Comparison of ENCODE assay signal across 17 mouse cellular contexts in the genomic region with DNA sequence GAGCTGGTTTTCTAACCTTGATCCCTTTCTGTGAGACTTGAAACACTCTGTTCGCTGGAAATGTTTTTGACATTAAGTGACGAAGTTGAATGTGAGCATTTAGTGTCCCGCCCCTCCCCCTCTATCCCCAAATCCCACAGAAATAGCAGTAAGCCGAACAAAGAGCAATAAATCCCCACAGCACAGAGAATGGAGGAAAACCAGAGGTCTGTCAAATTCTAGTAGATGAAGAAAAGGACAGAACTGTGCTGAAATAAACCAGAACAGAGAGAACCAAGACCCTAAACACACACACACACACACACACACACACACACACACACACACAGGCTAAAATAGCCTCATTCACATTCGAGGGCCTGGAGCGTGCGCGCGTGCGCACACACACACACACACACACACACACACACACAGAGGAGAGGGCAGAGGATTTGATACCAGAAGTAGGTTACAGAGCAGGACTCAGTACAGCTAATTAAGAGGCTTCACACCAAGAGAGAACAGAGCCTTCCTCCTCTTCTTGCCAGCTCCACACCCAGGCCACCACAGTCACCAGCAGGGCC. TPM values are rescaled to one million over a fixed set of nuclear protein-coding genes. Genes with fewer than 3 reads are reported as not detected.
DNase-seq lines count a peak whose midpoint lies in the region; ATAC-seq lines count a peak whose summit lies in the region.
"Had no signal": no experiment of that assay in that cellular context is flagged by ENCODE, and none has a peak within 500 bp of the region (broad histone marks: within the 10 kb centered on the region; RNA-seq: fewer than 3 reads in every experiment).

No protein-coding gene starts in this region.

- H3K9ac ChIP-seq in hindbrain, embryonic 11.5 days (ENCODE audit: low read depth, low read length): no peak overlapping the region
- no peak overlapping the region for H3K9ac ChIP-seq in midbrain, embryonic 16.5 days (ENCODE audit: low read depth, low read length)
- H3K9ac ChIP-seq: forebrain, embryonic 12.5 days; liver, embryonic 12.5 days had no signal

- no peak for ATAC-seq in hindbrain, embryonic 11.5 days (ENCODE audit: low FRiP score)
- peak; percentile 27; the same call in 1 of the 2 replicates for ATAC-seq in midbrain, embryonic 16.5 days
- no peak for ATAC-seq in megakaryocyte-erythroid progenitor cell, adult 5-6 weeks (replicated peaks; ENCODE audit: low FRiP score, low TSS enrichment, poor library complexity, severe bottlenecking)
- ATAC-seq: liver, embryonic 12.5 days had no signal

- no peak overlapping the region for H3K4me3 ChIP-seq in hindbrain, embryonic 10.5 days
- no peak overlapping the region for H3K4me3 ChIP-seq in hindbrain, embryonic 11.5 days (ENCODE audit: low read depth, low read length)
- H3K4me3 ChIP-seq in midbrain, embryonic 16.5 days (ENCODE audit: low read depth, low read length): no peak overlapping the region
- H3K4me3 ChIP-seq: forebrain, embryonic 12.5 days; gastrocnemius, adult 2 months; liver, embryonic 12.5 days had no signal

- H3K4me1 ChIP-seq in hindbrain, embryonic 10.5 days (replicated peaks): peaks cover 13% of the 10 kb centered on the region; the same call in 1 of the 2 replicates
- no peaks in the 10 kb centered on the region for H3K4me1 ChIP-seq in hindbrain, embryonic 11.5 days (replicated peaks; ENCODE audit: control insufficient read depth, insufficient read depth, low read length)
- 0 out of 2 replicates have a peak, but pooled peaks cover 3% of the 10 kb centered on the region for H3K4me1 ChIP-seq in midbrain, embryonic 16.5 days (ENCODE audit: control insufficient read depth, insufficient read depth, low read length)
- H3K4me1 ChIP-seq: liver, embryonic 12.5 days had no signal

- no peaks in the 10 kb centered on the region for H3K9me3 ChIP-seq in hindbrain, embryonic 10.5 days
- no peaks in the 10 kb centered on the region for H3K9me3 ChIP-seq in hindbrain, embryonic 11.5 days (ENCODE audit: control insufficient read depth, low read length)
- no peaks in the 10 kb centered on the region for H3K9me3 ChIP-seq in midbrain, embryonic 16.5 days (replicated peaks; ENCODE audit: control insufficient read depth, low read length, poor library complexity, severe bottlenecking)
- H3K9me3 ChIP-seq: forebrain, embryonic 12.5 days; liver, embryonic 12.5 days had no signal

- DNase-seq in hindbrain, embryonic 10.5 days (ENCODE audit: low spot score): no peak
- no peak for DNase-seq in hindbrain, embryonic 11.5 days (ENCODE audit: low spot score)
- DNase-seq in retina, postnatal 1 day: peak; percentile 16
- DNase-seq in retina, embryonic 14.5 days (ENCODE audit: low spot score): no peak
- DNase-seq in urinary bladder, postnatal 36 days (ENCODE audit: low spot score in 2 of 2): no peak
- DNase-seq in adrenal gland, adult 18-20 months (ENCODE audit: low spot score in 2 of 2): no peak
- DNase-seq: adrenal gland, postnatal 36 days; embryo, embryonic 11 days; gastrocnemius, adult 2 months; kidney, postnatal 4 days; lung, postnatal 14 days had no signal

- H3K36me3 ChIP-seq in hindbrain, embryonic 10.5 days: peaks cover 94% of the 10 kb centered on the region
- H3K36me3 ChIP-seq in hindbrain, embryonic 11.5 days (ENCODE audit: control insufficient read depth, insufficient read depth, low read length): peaks cover 4% of the 10 kb centered on the region
- H3K36me3 ChIP-seq in midbrain, embryonic 16.5 days (ENCODE audit: control insufficient read depth, insufficient read depth, low read length): peaks cover 24% of the 10 kb centered on the region

- WGBS in hindbrain, embryonic 10.5 days: 90% methylated on average over 10 of the region's 10 CpGs
- 91% methylated on average over 10 of the region's 10 CpGs for WGBS in hindbrain, embryonic 11.5 days
- 65% methylated on average over 10 of the region's 10 CpGs for WGBS in midbrain, embryonic 16.5 days

- no peak overlapping the region for H3K4me2 ChIP-seq in hindbrain, embryonic 11.5 days (replicated peaks; ENCODE audit: low read depth, low read length)
- H3K4me2 ChIP-seq in midbrain, embryonic 16.5 days (ENCODE audit: low read length): no peak overlapping the region
- H3K4me2 ChIP-seq: forebrain, embryonic 12.5 days; heart, embryonic 11.5 days; liver, embryonic 12.5 days had no signal

- 0 out of 2 replicates have a peak overlapping the region, but pooled peaks have one; percentile 23 for H3K27ac ChIP-seq in hindbrain, embryonic 10.5 days
- no peak overlapping the region for H3K27ac ChIP-seq in hindbrain, embryonic 11.5 days (ENCODE audit: low read depth, low read length)
- peak overlapping the region; percentile 39; the same call in 1 of the 2 replicates for H3K27ac ChIP-seq in midbrain, embryonic 16.5 days (ENCODE audit: low read length)
- H3K27ac ChIP-seq: forebrain, embryonic 12.5 days; gastrocnemius, adult 2 months; liver, embryonic 12.5 days had no signal

- H3K27me3 ChIP-seq in hindbrain, embryonic 10.5 days (ENCODE audit: insufficient read depth, poor library complexity, severe bottlenecking): no peaks in the 10 kb centered on the region
- H3K27me3 ChIP-seq in hindbrain, embryonic 11.5 days (ENCODE audit: control insufficient read depth, insufficient read depth, low read length): no peaks in the 10 kb centered on the region
- H3K27me3 ChIP-seq in midbrain, embryonic 16.5 days (ENCODE audit: control insufficient read depth, insufficient read depth, low read depth, low read length): no peaks in the 10 kb centered on the region
- H3K27me3 ChIP-seq: forebrain, embryonic 12.5 days; liver, embryonic 12.5 days had no signal

RNA-seq across cellular contexts. Expression of gene Atp6v0a4, which starts 57.5 kb away (rescaled TPM):
- polyA plus RNA-seq in hindbrain, embryonic 10.5 days (2016; fragmentation: Nextera tagmentation; extraction: Ambion mirVana): not detected in 2 replicates
- not detected in 2 replicates for polyA plus RNA-seq in hindbrain, embryonic 11.5 days (2014; fragmentation: Nextera tagmentation; extraction: Ambion mirVana)
- polyA plus RNA-seq in midbrain, embryonic 16.5 days (2015; fragmentation: Nextera tagmentation; extraction: Ambion mirVana): 0.14 TPM in 1 of 2 replicates, not detected in the other
- 0.46 and 0.79 TPM in 2 replicates for total RNA-seq in megakaryocyte-erythroid progenitor cell, adult 5-6 weeks (2014; fragmentation: Nextera tagmentation)
- 2.5 TPM in 1 of 2 replicates, not detected in the other for total RNA-seq in megakaryocyte-erythroid progenitor cell, adult 5-6 weeks (2017)
- 1 to 10 TPM in 1 of 2 experiments, under 1 TPM in 1; 0.86 to 2.0 TPM for total RNA-seq in adrenal gland, adult 18-20 months (2021)
- total RNA-seq: monocyte, adult 5-6 weeks had no signal
- polyA plus RNA-seq: forebrain, embryonic 12.5 days had no signal
